Mouse (Mus musculus): ENCODE data around the gene Cabcoco1. TPM values are rescaled to one million over a fixed set of nuclear protein-coding genes. Genes with fewer than 3 reads are reported as not detected.

Gene Cabcoco1
- polyA plus RNA-seq, 1 experiment from 2014 or later: 0.29 TPM

GRCm38 (mm10) chr10:68501067-68501466, 40.6 kb downstream of the Cabcoco1 start:
- no peak overlapping the region for H3K9ac ChIP-seq (replicated peaks)
- no peaks in the 10 kb centered on the region for H3K36me3 ChIP-seq
- 78% methylated on average over 6 of the region's 6 CpGs for WGBS
- H3K4me3 ChIP-seq: no peak overlapping the region
- H3K4me1 ChIP-seq: no peaks in the 10 kb centered on the region
- no peaks in the 10 kb centered on the region for H3K9me3 ChIP-seq
- no peaks in the 10 kb centered on the region for H3K27me3 ChIP-seq
- no peak overlapping the region for H3K4me2 ChIP-seq (replicated peaks)
- H3K27ac ChIP-seq (replicated peaks): no peak overlapping the region
- no peak for ATAC-seq (ENCODE audit: low FRiP score, low read depth)

GRCm38 (mm10) chr10:68495246-68495645, 46.5 kb downstream of the Cabcoco1 start:
- Histone ChIP-seq H3K4me1 (no peaks in the 10 kb centered on the region), H3K27me3 (no peaks in the 10 kb centered on the region), H3K4me3 (no peak overlapping the region), H3K9me3 (no peaks in the 10 kb centered on the region), H3K9ac (replicated peaks) (no peak overlapping the region), H3K36me3 (no peaks in the 10 kb centered on the region), H3K4me2 (replicated peaks) (no peak overlapping the region), H3K27ac (replicated peaks) (no peak overlapping the region)
- WGBS: 87% methylated on average over 2 of the region's 2 CpGs
- ATAC-seq (ENCODE audit: low FRiP score, low read depth): no peak

- Histone ChIP-seq H3K4me3 (no peak overlapping the region), H3K36me3 (no peaks in the 10 kb centered on the region), H3K9ac (replicated peaks) (no peak overlapping the region), H3K27ac (replicated peaks) (no peak overlapping the region), H3K4me2 (replicated peaks) (no peak overlapping the region), H3K27me3 (no peaks in the 10 kb centered on the region), H3K4me1 (no peaks in the 10 kb centered on the region), H3K9me3 (no peaks in the 10 kb centered on the region)
- 83% methylated on average over 11 of the region's 11 CpGs for WGBS
- ATAC-seq (ENCODE audit: low FRiP score, low read depth): no peak
Observed at GRCm38 (mm10) chr10:68491557-68491956, 50.1 kb downstream of the Cabcoco1 start.

- WGBS: 63% methylated on average over 6 of the region's 6 CpGs
- no peak for ATAC-seq (ENCODE audit: low FRiP score, low read depth)
- no peak overlapping the region for H3K4me3 ChIP-seq
- no peaks in the 10 kb centered on the region for H3K27me3 ChIP-seq
- no peaks in the 10 kb centered on the region for H3K4me1 ChIP-seq
- no peak overlapping the region for H3K9ac ChIP-seq (replicated peaks)
- H3K9me3 ChIP-seq: no peaks in the 10 kb centered on the region
- H3K36me3 ChIP-seq: no peaks in the 10 kb centered on the region
- H3K4me2 ChIP-seq (replicated peaks): no peak overlapping the region
- H3K27ac ChIP-seq (replicated peaks): no peak overlapping the region
Observed at GRCm38 (mm10) chr10:68490781-68491180, 50.9 kb downstream of the Cabcoco1 start.

- no peaks in the 10 kb centered on the region for H3K36me3 ChIP-seq
- no peaks in the 10 kb centered on the region for H3K9me3 ChIP-seq
- no peak for ATAC-seq (ENCODE audit: low FRiP score, low read depth)
- WGBS: 84% methylated on average over 8 of the region's 8 CpGs
- no peak overlapping the region for H3K9ac ChIP-seq (replicated peaks)
- H3K27ac ChIP-seq (replicated peaks): no peak overlapping the region
- H3K4me3 ChIP-seq: no peak overlapping the region
- no peak overlapping the region for H3K4me2 ChIP-seq (replicated peaks)
- H3K4me1 ChIP-seq: no peaks in the 10 kb centered on the region
- H3K27me3 ChIP-seq: no peaks in the 10 kb centered on the region
Observed at GRCm38 (mm10) chr10:68472799-68473198, 68.9 kb downstream of the Cabcoco1 start.

- Histone ChIP-seq H3K4me2 (replicated peaks) (no peak overlapping the region), H3K27me3 (no peaks in the 10 kb centered on the region), H3K9ac (replicated peaks) (no peak overlapping the region), H3K4me1 (no peaks in the 10 kb centered on the region), H3K36me3 (no peaks in the 10 kb centered on the region), H3K27ac (replicated peaks) (no peak overlapping the region), H3K4me3 (no peak overlapping the region), H3K9me3 (no peaks in the 10 kb centered on the region)
- 85% methylated on average over 4 of the region's 4 CpGs for WGBS
- no peak for ATAC-seq (ENCODE audit: low FRiP score, low read depth)
Observed at GRCm38 (mm10) chr10:68465737-68466327, 75.9 kb downstream of the Cabcoco1 start.

- Histone ChIP-seq H3K4me1 (no peaks in the 10 kb centered on the region), H3K27me3 (no peaks in the 10 kb centered on the region), H3K27ac (replicated peaks) (no peak overlapping the region), H3K9ac (replicated peaks) (no peak overlapping the region), H3K4me2 (replicated peaks) (no peak overlapping the region), H3K4me3 (no peak overlapping the region), H3K9me3 (no peaks in the 10 kb centered on the region), H3K36me3 (no peaks in the 10 kb centered on the region)
- no peak for ATAC-seq (ENCODE audit: low FRiP score, low read depth)
- 34% methylated on average over 7 of the region's 7 CpGs for WGBS
Observed at GRCm38 (mm10) chr10:68464943-68465342, 76.8 kb downstream of the Cabcoco1 start.

- Histone ChIP-seq H3K4me1 (no peaks in the 10 kb centered on the region), H3K4me2 (replicated peaks) (no peak overlapping the region), H3K27me3 (no peaks in the 10 kb centered on the region), H3K36me3 (no peaks in the 10 kb centered on the region), H3K4me3 (no peak overlapping the region), H3K9me3 (no peaks in the 10 kb centered on the region), H3K9ac (replicated peaks) (no peak overlapping the region), H3K27ac (replicated peaks) (no peak overlapping the region)
- WGBS: 87% methylated on average over 11 of the region's 11 CpGs
- no peak for ATAC-seq (ENCODE audit: low FRiP score, low read depth)
Observed at GRCm38 (mm10) chr10:68459784-68460183, 81.9 kb downstream of the Cabcoco1 start.

- no peaks in the 10 kb centered on the region for H3K4me1 ChIP-seq
- H3K27ac ChIP-seq (replicated peaks): no peak overlapping the region
- no peak overlapping the region for H3K9ac ChIP-seq (replicated peaks)
- ATAC-seq (ENCODE audit: low FRiP score, low read depth): no peak
- H3K9me3 ChIP-seq: 0 out of 2 replicates have a peak, but pooled peaks cover 4% of the 10 kb centered on the region
- WGBS: 90% methylated on average over 7 of the region's 7 CpGs
- H3K4me2 ChIP-seq (replicated peaks): no peak overlapping the region
- H3K36me3 ChIP-seq: no peaks in the 10 kb centered on the region
- no peaks in the 10 kb centered on the region for H3K27me3 ChIP-seq
- no peak overlapping the region for H3K4me3 ChIP-seq
Observed at GRCm38 (mm10) chr10:68457019-68457418, 84.7 kb downstream of the Cabcoco1 start.

- Histone ChIP-seq H3K4me2 (replicated peaks) (no peak overlapping the region), H3K4me3 (no peak overlapping the region), H3K36me3 (no peaks in the 10 kb centered on the region), H3K9me3 (0 out of 2 replicates have a peak, but pooled peaks cover 4% of the 10 kb centered on the region), H3K9ac (replicated peaks) (no peak overlapping the region), H3K27ac (replicated peaks) (no peak overlapping the region), H3K4me1 (no peaks in the 10 kb centered on the region), H3K27me3 (no peaks in the 10 kb centered on the region)
- ATAC-seq (ENCODE audit: low FRiP score, low read depth): no peak
Observed at GRCm38 (mm10) chr10:68454541-68454940, 87.2 kb downstream of the Cabcoco1 start.

- H3K9me3 ChIP-seq: no peaks in the 10 kb centered on the region
- H3K9ac ChIP-seq (replicated peaks): no peak overlapping the region
- H3K4me1 ChIP-seq: peaks cover 8% of the 10 kb centered on the region; the same call in 1 of the 2 replicates
- WGBS: 70% methylated on average over 5 of the region's 5 CpGs
- ATAC-seq (ENCODE audit: low FRiP score, low read depth): no peak
- no peak overlapping the region for H3K4me3 ChIP-seq
- H3K4me2 ChIP-seq (replicated peaks): no peak overlapping the region
- H3K27me3 ChIP-seq: no peaks in the 10 kb centered on the region
- no peak overlapping the region for H3K27ac ChIP-seq (replicated peaks)
- H3K36me3 ChIP-seq: no peaks in the 10 kb centered on the region
Observed at GRCm38 (mm10) chr10:68446797-68447125, 94.9 kb downstream of the Cabcoco1 start.

- Histone ChIP-seq H3K36me3 (no peaks in the 10 kb centered on the region), H3K27ac (replicated peaks) (no peak overlapping the region), H3K27me3 (no peaks in the 10 kb centered on the region), H3K9ac (replicated peaks) (no peak overlapping the region), H3K9me3 (no peaks in the 10 kb centered on the region), H3K4me3 (no peak overlapping the region), H3K4me2 (replicated peaks) (no peak overlapping the region), H3K4me1 (peaks cover 8% of the 10 kb centered on the region; the same call in 1 of the 2 replicates)
- ATAC-seq (ENCODE audit: low FRiP score, low read depth): no peak
- WGBS: 68% methylated on average over 15 of the region's 15 CpGs
Observed at GRCm38 (mm10) chr10:68445876-68446796, 95.6 kb downstream of the Cabcoco1 start.
